Mouse (Mus musculus) cortical plate, adult 2 months (tissue): Measurements from ENCODE around the gene Cpsf2. TPM values are rescaled to one million over a fixed set of nuclear protein-coding genes. Genes with fewer than 3 reads are reported as not detected.
A peak's percentile ranks its signal among the peaks of the same experiment; 100 is the strongest.
"Not testable (repeated sequence)": the region's sequence is repeated elsewhere in the genome, so short reads cannot be mapped to it uniquely, and the experiment has no call there.

Experiments
- H3K27ac ChIP-seq: fragments of 200-500 bp; 2 replicates; pipeline ENCODE4 v1.5.1; 2012; ENCODE audit warnings: low read length, control low read depth, inconsistent platforms; ENCODE audit not compliant: insufficient read depth
- H3K4me1 ChIP-seq: fragments of 200-500 bp; 2 replicates; pipeline ENCODE4 v1.6.1; 2011; ENCODE audit warnings: low read length; ENCODE audit not compliant: control insufficient read depth, insufficient read depth
- H3K4me3 ChIP-seq: fragments of 200-500 bp; 2 replicates; pipeline ENCODE4 v1.5.1; 2011; ENCODE audit warnings: mild to moderate bottlenecking, low read length, control low read depth; ENCODE audit not compliant: insufficient read depth
- CTCF ChIP-seq: fragments of 200-500 bp; IDR thresholded peaks from 2 replicates; pipeline ENCODE4 v1.5.1; 2011; ENCODE audit warnings: mild to moderate bottlenecking, control low read depth, low read length; ENCODE audit not compliant: insufficient read depth; ENCODE audit errors: extremely low read depth
- POLR2A ChIP-seq: fragments of 200-500 bp; IDR thresholded peaks from 2 replicates; pipeline ENCODE4 v1.6.1; 2011; ENCODE audit warnings: mild to moderate bottlenecking, low read length, control low read depth; ENCODE audit not compliant: insufficient read depth; ENCODE audit errors: extremely low read depth
- polyA plus RNA-seq: library from polyadenylated mRNA; depleted of rRNA; stranded (reverse); fragments of >200 nt; gene quantifications from 2 replicates; pipeline ENCODE4 v1.2.3, GENCODE M21; 2012

The Cpsf2 gene
- polyA plus RNA-seq, 1 experiment, result 13.3 TPM

DNA sequence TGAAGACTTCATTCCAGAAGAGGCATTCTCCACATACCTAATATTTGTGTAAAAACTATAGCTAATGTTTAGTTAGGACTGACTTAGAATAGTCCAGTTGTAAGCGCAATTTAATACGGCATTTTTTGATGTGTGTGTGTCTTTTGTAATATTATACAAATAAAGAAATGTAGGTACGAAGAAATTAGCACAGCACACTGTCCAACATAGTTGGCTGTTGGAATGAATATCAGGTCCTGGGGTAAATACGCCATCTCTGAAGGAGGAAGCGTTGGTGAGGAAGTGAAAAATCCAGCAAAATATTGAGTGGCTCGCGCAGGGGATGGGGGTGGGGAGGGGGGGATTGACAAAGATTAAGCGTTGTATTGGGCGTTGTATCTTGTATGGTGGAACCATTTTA is 17.2 kb upstream of the Cpsf2 start:
- Histone ChIP-seq H3K27ac (no peak overlapping the region), H3K4me1 (peaks cover 2% of the 10 kb centered on the region; the same call in 1 of the 2 replicates), H3K4me3 (no peak overlapping the region)
- TF ChIP-seq POLR2A (no peak), CTCF (no peak)

DNA sequence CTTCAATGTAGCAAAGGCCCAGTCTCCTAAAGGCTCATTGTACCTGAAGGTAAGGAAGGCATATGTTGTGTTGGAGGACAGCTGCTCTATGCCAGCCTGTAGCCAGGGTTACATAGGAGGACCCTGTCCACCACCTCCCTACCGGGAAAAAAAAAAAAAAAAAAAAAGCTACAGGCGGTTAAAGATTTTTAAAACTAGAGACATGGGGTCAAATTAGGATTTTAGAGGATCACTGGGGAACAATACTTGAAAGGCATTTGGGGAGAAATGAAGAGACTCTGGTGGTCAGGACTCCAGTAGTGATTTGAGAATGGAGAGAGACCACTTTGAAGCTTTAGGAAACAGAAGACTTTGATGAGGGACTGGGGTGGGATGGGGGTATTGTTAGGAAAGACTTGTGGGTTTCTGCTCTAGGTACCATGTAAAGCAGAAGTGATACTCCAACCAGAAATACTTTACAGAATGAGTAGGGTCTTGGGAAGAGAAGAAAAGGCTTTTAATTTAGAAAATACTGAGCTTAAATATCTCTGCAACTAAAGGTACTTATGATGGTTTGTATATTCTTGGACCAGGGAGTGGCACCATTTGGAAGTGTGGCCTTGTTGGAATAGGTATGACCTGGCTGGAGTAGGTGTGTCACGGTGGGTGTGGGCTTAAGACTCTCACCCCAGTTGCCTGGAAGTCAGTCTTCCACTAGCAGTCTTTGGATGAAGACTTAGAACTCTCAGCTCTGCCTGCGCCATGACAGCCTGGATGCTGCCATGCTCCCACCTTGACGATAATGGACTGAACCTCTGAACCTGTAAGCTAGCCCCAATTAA is 16.6 kb upstream of the Cpsf2 start:
- not testable (repeated sequence) for H3K27ac ChIP-seq, H3K4me3 ChIP-seq, H3K4me1 ChIP-seq

DNA sequence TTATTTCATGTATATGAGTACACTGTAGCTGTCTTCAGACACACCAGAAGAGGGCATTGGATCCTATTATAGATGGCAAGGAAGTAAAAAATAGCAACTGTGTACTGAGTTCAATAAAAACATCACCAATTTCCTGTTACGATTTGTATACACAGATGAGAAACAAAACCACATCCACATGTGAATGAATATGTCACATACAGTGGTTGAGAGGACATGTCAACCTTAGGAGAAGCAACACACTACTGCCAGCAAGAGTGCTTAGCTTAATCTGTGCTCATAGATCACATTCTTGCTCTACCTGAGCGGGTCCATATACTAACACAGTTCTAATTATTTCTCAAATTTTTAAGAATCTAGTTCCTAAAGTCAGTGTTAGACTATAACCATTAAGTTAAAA is 4.5 kb upstream of the Cpsf2 start:
- no peak for TF ChIP-seq CTCF
- TF ChIP-seq POLR2A, result no peak
- no peak overlapping the region for H3K27ac ChIP-seq
- H3K4me1 ChIP-seq, result peaks cover 6% of the 10 kb centered on the region
- no peak overlapping the region for H3K4me3 ChIP-seq

DNA sequence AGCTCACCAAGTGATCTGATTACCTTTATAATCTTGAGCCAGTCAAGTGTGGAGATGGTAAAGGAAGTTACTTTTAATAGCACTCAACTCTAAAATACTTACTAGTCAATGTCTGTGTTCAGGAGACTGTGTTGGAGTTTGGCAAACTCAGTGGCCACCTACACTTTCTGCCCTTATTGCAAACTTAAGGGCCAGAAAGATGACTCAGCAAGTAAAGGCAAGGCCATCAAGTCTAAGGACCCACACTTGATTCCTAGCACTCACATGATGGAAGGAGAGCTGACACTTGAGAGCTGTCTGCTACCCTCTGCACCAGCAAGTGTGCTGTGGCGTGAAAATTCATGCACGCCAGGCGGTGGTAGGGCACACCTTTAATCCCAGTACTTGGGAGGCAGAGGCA is 3.6 kb upstream of the Cpsf2 start:
- TF ChIP-seq POLR2A (no peak), CTCF (no peak)
- Histone ChIP-seq H3K4me3 (no peak overlapping the region), H3K27ac (no peak overlapping the region)

DNA sequence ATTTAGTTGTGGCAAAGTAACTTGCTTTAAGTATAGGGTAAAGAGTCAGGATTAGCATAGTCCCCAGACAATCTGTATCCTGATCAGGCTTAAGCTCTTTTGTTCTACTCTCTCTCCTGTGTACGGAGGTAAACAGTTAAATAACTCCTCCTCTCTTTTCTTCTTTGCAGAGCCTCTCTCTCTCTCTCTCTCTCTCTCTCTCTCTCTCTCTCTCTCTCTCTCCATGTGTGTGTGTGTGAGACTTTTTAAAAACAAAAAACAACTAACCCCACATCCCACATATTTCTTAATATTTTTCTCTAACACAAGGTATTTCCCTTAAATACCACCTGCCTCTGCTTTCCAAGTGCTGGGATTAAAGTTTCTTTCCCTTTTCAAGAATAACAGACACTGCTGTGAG is 1.2 kb upstream of the Cpsf2 start:
- Histone ChIP-seq H3K27ac (no peak overlapping the region), H3K4me1 (peaks cover 13% of the 10 kb centered on the region), H3K4me3 (peak overlapping the region; percentile 78; the same call in 1 of the 2 replicates)
- no peak for TF ChIP-seq CTCF
- no peak for TF ChIP-seq POLR2A

More for the DNA sequence above, 3.6 kb upstream of the Cpsf2 start:
- peaks cover 13% of the 10 kb centered on the region for H3K4me1 ChIP-seq

DNA sequence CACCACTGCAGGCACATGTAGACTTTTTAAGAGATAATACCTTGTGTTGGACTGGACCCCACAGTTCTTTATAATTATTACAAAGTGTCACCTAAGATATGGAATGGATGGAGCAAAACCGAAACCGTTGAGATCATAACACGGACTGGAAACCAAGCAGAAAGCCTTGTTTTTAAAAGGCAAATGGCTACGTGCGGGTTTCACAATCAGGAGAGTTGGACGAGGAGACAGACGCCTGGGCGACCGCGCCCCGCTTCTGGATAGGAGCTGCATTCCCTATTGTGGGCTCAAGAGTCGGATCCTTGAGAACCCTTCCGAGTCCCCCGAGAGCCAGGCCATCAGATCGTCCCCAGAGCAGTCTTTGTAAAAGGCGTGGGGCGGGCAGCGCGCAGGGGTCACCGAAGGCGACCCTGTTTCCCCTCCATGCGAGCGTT is 604 bp upstream of the Cpsf2 start:
- Histone ChIP-seq H3K4me3 (peak overlapping the region; percentile 78), H3K4me1 (peaks cover 13% of the 10 kb centered on the region), H3K27ac (peak overlapping the region; percentile 95)
- TF ChIP-seq CTCF (no peak), POLR2A (no peak)

DNA sequence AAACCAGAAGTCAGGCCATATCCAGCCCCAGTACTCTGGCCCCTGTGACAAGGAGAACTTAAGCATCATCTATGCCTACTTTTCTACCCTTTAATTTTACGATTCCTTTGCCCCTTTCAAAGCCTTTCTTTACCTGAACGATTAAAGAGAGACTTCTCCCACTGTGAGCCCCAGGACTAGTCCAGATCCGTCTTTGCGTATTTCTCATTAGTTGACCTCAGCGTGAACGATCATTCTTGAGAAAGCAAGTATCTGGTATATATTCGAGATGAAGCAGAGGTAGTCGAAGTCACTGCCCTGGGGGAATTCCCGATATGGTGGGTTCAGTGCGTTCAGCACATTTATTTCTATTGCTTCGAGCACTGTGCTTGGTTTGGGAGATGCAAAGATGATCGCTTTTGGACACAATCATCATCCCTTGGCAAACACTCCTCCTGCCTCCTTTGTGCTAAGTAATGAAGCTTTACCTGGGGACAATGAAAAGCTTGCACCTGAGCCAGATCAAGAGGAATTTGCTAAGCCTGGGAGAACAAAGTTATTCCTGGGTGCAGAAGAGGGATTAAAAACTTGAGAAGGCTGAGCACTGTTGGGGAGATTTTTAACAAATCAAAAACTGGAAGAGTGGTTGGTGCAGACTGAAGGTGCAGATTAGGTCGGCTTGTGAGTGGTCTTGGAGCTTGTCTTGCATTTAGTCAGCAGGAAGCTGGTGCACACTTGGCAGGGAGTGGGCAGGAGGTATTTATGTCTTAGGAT is 1.0 kb downstream of the Cpsf2 start:
- Histone ChIP-seq H3K27ac (no peak overlapping the region), H3K4me3 (peak overlapping the region; percentile 78), H3K4me1 (peaks cover 13% of the 10 kb centered on the region)
- TF ChIP-seq CTCF (no peak), POLR2A (no peak)

DNA sequence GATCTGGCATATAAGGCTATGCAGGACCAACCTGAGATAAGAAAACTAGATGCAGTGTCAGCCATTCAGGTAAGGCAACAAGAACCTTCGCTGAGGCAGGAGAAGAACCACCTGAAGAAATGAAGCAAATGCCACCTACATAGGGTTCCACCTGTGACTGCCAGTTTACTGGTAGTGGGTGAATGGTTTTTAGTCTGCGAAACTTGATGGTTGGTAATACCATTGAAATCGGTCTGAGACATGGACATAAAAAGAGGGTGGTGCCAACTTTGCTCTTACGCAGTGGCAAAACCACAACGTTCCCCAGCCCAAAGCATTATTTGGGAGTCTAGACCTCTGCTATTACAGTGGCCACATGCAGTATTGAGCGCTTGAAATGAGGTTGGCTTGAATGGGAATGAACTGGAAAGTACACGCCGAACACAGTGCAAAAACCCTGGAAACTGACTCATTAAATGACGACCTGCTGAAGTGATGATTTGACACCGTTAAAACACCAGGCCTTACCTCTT is 1.7 kb downstream of the Cpsf2 start:
- H3K27ac ChIP-seq, result no peak overlapping the region
- peaks cover 11% of the 10 kb centered on the region for H3K4me1 ChIP-seq
- no peak for TF ChIP-seq CTCF
- no peak for TF ChIP-seq POLR2A
- H3K4me3 ChIP-seq, result no peak overlapping the region; the same call in 1 of the 2 replicates

DNA sequence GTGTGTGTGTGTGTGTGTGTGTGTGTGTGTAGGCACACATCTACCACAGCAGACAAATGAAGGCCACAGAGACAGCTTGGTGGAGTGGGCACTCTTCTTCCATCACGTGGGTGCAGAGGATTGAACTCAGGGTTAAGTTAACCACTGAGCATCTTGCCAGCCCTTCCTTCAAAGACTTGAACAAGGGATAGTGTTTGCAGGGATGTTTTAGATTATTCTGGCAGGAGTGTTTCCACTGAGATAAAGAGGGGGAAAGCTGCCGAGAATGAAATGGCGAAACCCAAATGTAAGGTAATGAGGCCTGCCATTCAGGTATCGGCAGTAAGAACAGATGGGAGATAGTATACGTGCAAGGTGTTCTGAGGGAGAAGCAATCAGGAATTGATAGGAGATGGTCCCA is 2.4 kb downstream of the Cpsf2 start:
- H3K4me1 ChIP-seq, result peaks cover 8% of the 10 kb centered on the region
- H3K27ac ChIP-seq, result no peak overlapping the region
- TF ChIP-seq POLR2A (no peak), CTCF (no peak)

More for the DNA sequence above, 2.4 kb downstream of the Cpsf2 start:
- H3K4me3 ChIP-seq, result no peak overlapping the region
